Mouse (Mus musculus) adrenal gland (tissue): ENCODE measurements around the gene Ccdc6.
"Not testable (repeated sequence)": the region's sequence is repeated elsewhere in the genome, so short reads cannot be mapped to it uniquely, and the experiment has no call there.

Source experiments
- intact Hi-C: fragments of 180-260 bp; cut with DNase I; formaldehyde crosslinking; loops from one replicate; pipeline ENCODE4 v1.15.1; 2025

Gene Ccdc6

GRCm38 (mm10) chr10:70199466-70200210 lies 102.7 kb downstream of the Ccdc6 start:
- intact Hi-C loops = loop anchor here (5.0 kb wide), 1 partner anchor 98 kb away; no protein-coding TSS in a partner anchor

- intact Hi-C loops = no loop called here
These were observed 104.1 kb downstream of the Ccdc6 start for GRCm38 (mm10) chr10:70200889-70201500.

GRCm38 (mm10) chr10:70204505-70205399 lies 107.8 kb downstream of the Ccdc6 start, which contains the start of gene Mrln:
TSS of gene Mrln (plus strand) at chr10:70204664.
- intact Hi-C loops = no loop called here

GRCm38 (mm10) chr10:70211281-70211680 lies 114.4 kb downstream of the Ccdc6 start:
- intact Hi-C loops = no loop called here

GRCm38 (mm10) chr10:70220971-70221370 lies 124.0 kb downstream of the Ccdc6 start:
- intact Hi-C loops = no loop called here

GRCm38 (mm10) chr10:70222231-70222630 lies 125.3 kb downstream of the Ccdc6 start:
- intact Hi-C loops = not testable (repeated sequence)

GRCm38 (mm10) chr10:70224571-70224970 lies 127.7 kb downstream of the Ccdc6 start:
- intact Hi-C loops = no loop called here

GRCm38 (mm10) chr10:70225760-70226159 lies 128.8 kb downstream of the Ccdc6 start:
- intact Hi-C loops = no loop called here

- intact Hi-C loops = no loop called here
These were observed 129.7 kb downstream of the Ccdc6 start for GRCm38 (mm10) chr10:70226608-70227007.

- intact Hi-C loops = no loop called here
These were observed 133.4 kb downstream of the Ccdc6 start for GRCm38 (mm10) chr10:70230352-70230751.

- intact Hi-C loops = no loop called here
These were observed 141.0 kb downstream of the Ccdc6 start for GRCm38 (mm10) chr10:70237936-70238335.
